Mouse (Mus musculus) brain, embryonic 18.5 days (tissue): ENCODE results near the gene Tmem140.

Experiments
- DNase-seq: peaks from one replicate; pipeline ENCODE4 v3.0.0-alpha.2; 2012; ENCODE audit warnings: low read depth, low spot score

The Tmem140 gene

GRCm38 (mm10) chr6:34862791-34863403 is at the start of gene Tmem140:
TSS of gene Tmem140 (plus strand) at chr6:34863146.
- no peak for DNase-seq

- no peak for DNase-seq
Observed at GRCm38 (mm10) chr6:34824406-34824805, 38.5 kb upstream of the Tmem140 start.

DNA sequence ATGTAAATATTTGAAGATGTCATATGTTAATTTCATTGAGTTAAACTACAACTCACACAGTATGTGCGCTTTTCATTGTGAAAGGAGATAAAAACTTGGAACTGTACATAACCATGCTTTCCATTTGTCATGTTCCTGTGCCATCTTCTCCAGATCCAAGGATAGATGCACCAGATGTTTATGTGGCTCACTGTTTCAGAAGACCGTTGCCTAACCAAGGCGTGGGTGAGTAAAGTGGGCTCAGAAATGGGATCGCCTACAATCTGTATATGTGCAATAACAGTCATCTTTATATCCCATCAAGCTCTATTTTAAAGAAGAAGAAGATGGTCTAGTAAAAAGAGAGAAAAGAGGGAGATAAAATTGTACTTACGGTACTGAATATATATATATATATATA is 30.6 kb upstream of the Tmem140 start:
- no peak for DNase-seq

GRCm38 (mm10) chr6:34861546-34862053 is 1.3 kb upstream of the Tmem140 start:
- no peak for DNase-seq

- no peak for DNase-seq
Observed at GRCm38 (mm10) chr6:34862381-34862780, 565 bp upstream of the Tmem140 start.

DNA sequence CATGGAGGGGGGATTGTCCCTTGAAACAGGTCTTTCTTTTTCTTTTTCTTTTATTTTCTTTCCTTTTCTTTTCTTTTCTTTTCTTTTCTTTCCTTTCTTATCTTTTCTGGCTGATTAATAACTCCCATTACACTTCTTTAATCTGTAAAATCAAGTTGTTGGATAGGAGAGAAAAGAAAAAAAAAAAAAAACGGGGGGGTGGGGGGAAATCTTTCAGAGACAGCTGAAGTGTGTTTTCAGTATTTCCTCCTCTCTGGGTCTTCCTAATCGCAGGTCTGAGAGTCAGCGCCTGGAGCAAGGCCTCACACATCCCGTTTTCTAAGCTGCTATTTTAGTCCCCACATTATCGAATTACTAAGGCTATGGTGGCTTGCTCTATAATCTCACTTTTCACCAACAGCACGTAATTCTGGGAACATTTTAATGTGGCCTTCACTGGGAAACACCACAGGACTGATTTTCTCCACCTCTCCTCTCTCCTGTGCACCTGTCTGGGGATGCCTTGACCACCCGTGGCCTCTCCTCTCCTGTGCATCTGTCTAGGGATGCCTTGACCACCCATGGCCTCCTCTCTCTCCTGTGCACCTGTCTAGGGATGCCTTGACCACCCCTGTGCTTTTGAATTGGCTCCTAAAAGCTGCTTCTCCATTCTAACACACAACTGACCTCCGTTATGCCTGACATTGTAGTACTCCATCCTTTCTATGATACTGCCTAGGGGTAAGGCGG is 1.0 kb downstream of the Tmem140 start:
- no peak for DNase-seq

DNA sequence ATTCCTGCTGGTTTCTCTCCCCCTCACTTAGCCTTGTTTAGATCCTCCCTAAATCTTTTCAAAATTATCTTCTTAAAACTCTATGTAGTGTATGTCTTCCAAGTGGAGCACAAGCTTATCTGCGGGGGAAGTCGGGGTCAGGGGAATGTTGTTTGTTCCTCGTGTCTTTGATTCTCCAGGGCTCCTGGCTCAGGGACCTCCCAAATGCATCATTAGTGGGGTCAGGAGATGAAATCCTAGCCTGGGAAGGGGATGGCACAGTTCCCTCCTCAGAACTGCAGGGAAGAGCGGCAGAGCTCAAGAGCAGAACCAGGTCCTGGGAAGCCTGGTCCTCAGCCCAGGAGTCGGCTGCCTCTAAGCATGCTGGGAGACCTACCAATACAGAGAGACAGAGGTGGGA is 2.3 kb downstream of the Tmem140 start:
- no peak for DNase-seq

- DNase-seq, result no peak
Observed at GRCm38 (mm10) chr6:34865711-34866593, 3.0 kb downstream of the Tmem140 start.

GRCm38 (mm10) chr6:34866786-34867185 is 3.8 kb downstream of the Tmem140 start:
- no peak for DNase-seq

- DNase-seq, result no peak
Observed at GRCm38 (mm10) chr6:34867301-34867994, 4.5 kb downstream of the Tmem140 start.

DNA sequence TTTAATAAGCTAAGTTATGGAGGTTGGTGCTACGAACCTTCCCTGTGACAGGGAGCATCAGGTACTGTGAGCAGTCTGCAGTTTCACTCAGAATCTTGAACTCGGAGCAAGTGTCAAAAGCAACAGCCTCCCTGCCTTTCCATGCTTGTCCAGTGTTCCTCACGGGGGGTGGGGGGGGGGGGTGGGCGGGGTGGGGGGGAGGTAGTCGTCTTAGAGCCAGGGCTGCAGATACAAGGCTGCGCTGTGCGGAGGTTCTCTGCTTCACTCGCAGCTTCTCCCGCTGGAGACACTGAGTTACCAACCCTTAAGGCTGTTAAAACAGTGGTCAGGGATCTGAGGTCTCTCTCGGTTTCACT is 5.0 kb downstream of the Tmem140 start:
- DNase-seq, result no peak

- no peak for DNase-seq
Observed at GRCm38 (mm10) chr6:34868507-34869217, 5.7 kb downstream of the Tmem140 start.

- DNase-seq, result no peak
Observed at GRCm38 (mm10) chr6:34869225-34869915, 6.4 kb downstream of the Tmem140 start.

GRCm38 (mm10) chr6:34870136-34870535 is 7.2 kb downstream of the Tmem140 start:
- no peak for DNase-seq

- DNase-seq, result no peak
Observed at GRCm38 (mm10) chr6:34870724-34871123, 7.8 kb downstream of the Tmem140 start.

DNA sequence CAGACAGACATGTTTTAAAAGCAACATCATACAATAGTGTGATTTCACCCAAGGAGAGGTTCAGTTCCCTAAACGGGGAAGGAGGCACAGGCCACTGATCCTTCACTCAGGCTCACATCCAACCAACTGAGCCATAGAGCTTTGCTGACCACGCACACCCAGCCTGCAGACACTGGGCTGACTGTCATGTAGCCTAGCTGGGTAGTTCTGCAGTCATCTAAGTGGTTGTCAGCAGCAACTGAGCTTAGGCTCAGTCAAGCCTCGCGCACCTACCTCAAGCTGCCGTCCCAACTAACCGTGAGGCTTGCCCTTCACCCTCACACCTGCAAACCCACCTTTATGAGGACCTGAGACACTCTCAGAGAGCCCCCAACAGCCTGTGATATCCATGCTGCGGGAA is 9.0 kb downstream of the Tmem140 start:
- no peak for DNase-seq

- DNase-seq, result no peak
Observed at GRCm38 (mm10) chr6:34872871-34873270, 9.9 kb downstream of the Tmem140 start.

DNA sequence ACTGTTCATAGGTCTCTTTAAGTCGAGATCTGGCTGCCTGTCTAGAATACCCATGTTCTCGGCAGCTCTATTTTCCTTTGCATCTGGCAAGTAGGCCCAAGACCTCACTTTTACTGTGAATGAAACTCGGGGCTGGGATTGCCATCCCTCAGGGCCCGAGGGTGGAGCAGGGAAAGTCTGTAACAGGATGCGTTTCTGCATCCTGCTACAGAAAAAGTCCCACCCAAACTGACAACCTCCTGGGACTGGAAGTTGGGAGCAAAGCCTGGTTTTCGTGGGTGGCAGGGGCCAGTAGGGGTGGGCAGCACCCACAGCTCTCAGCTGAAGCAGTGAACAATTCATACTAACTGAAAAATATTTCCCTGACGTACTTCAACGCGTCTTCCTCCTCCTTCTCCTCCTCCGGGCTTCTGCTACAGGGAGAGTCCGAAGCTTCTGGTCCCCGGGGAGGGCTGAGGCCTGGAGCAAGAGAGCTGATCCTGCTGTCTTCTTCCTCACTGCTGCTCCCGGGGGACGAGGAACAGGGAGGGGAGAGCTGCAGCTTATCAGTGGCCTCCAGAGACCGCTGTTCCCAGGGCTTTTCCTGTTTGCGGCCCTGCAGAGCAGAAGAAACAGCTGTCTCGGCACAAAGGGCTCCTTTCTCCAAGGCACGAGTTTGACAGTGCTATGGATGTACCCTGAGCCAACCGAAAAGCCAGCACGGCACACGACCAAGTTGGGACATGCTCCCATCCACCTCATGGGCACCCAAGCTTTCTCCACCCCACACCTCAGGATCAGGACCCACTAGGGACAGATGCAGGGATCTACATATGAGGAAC is 11.4 kb downstream of the Tmem140 start:
- DNase-seq, result no peak

DNA sequence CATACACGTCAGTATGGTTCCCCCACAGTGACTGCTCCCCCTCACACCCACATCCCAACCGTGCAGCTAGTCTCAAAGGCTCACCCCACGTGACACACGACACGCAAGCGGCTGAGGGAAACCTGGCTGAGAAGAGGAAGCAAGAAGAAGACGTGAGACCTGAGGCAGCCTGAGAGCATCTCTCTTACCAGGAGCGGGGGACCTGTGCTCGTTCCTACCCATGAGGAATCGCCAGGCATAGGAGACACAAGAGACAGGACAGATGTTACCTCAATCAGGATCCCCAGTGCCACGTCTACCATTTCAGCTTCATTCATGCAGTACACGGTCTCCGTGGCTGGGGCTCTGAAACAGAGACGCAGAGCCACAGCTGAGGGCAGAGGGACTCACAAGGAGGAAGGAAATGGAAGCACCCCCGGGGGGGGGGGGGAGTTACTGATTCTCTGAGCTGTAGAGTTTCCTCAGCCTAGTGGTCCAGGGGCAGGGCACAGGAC is 12.4 kb downstream of the Tmem140 start:
- no peak for DNase-seq
